Mouse (Mus musculus): ENCODE results near the gene Fam32a.

GRCm38 (mm10) chr8:72210710-72211109 lies 8.8 kb upstream of the Fam32a start:
- TF ChIP-seq CTCF (IDR thresholded peaks at IDR 0.05; ENCODE audit: borderline replicate concordance, insufficient read depth, low read length) (no peak), POLR2A (IDR thresholded peaks at IDR 0.05; ENCODE audit: low read depth, low read length) (no peak)
